Mouse (Mus musculus): ENCODE measurements at regions not wholly inside any gene's neighbourhood (a gene's known extent, or its start where the extent isn't known, plus 50 kb on each side); places are given as distances from the start of the nearest gene placed in this dataset.
"Not testable (repeated sequence)": the region's sequence is repeated elsewhere in the genome, so short reads cannot be mapped to it uniquely, and the experiment has no call there.

DNA sequence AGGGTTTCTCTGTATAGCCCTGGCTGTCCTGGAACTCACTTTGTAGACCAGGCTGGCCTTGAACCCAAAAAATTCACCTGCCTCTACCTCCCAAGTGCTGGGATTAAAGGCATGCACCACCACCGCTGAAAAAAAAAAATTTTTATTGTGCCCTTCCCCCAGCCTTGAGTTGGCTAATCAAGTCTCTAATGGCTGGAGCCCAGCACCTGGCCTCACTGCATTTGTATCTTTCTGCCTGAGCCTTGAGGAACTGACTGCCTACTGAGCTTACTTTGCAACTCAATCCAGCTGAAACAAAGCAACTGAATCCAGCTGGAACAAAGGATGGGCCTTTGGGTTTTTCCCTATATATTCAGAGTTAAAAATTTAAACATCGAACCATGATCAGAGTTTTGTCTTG lies 153.3 kb upstream of the Ccnh start:
- DNase-seq, result no peak

DNA sequence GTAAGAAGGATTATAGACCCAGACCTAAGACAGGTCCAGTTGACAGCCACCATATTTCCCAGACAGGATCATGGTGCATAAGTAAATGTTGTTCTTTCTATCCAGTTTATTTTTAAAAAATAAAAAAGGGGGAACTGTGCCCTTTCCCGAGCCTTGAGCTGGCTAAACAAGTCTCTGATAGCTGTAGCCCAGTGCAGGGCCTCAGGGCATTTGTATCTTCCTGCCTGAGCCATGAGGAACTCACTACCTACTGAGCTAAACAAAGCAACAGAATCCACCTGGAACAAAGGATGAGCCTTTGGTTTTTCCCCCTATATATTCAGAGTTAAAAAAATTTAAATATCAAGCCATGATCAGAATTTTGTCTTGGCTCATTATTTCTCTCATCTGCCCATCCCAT lies 152.4 kb upstream of the Ccnh start:
- DNase-seq, result no peak

DNA sequence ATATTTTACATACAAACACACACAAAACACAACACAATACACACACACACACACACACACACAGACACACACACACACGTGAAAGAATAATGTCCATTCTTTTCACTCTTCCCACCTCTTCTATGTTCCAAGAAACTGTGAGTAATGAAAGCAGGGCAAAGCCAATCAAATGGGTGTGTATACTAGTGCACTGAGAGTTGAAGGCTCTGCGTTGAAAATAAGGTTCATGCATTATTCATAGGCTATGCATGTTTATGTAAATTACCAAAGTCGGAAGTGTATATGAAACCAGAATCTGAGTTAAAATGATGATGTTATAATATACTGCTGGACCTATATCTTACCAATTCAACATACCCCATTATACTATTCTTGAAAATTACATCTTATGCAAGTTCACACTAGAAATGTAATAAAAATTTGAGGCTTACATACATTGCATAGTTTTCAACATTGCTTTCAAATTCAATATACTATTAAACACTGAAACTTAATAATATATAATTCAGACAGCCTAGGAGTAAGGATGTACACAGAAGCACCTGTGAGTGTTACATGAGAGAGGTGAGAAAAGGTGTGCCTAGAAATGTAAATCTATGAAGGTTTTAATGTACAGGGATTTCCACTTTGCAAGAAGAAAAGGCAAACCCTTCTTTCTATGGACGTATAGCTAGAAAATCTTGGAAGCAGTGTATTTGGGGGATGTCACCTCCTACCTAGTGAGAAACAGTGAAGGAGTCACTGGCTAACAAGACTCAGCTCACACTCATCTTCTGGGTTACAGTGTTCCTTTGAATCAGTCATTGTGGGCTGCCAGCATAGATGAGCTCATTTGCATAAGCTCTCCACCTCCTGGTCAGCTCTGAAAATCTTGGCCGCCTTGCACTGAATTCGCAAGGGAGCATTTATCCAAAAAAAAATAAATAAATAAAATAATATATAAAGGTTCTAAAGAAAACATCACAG lies 122.3 kb upstream of the Ccnh start:
- peak; percentile 23 for DNase-seq

GRCm38 (mm10) chr13:85067551-85068283 lies 121.5 kb upstream of the Ccnh start:
- no peak for DNase-seq

DNA sequence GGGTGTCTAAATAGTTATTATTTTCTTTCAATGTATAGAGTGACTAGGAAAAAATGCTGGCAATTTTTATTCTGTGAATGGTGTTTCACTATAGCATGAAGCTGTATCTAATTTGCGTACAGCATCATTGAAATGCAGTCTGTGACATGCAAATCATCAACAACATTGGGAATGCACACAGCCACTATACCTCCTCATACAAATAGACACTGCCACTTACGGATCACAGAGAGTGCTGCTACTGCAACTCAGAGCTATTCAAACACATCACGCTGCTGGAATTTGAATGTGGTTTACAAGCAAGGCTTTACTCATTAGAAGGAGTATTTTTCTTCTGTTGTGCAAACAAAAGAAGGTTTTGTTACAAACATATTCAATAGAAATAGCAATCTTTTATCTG lies 120.8 kb upstream of the Ccnh start:
- peak; percentile 16 for DNase-seq

GRCm38 (mm10) chr13:85083335-85083734 lies 105.9 kb upstream of the Ccnh start:
- no peak for DNase-seq

GRCm38 (mm10) chr13:85083742-85084141 lies 105.5 kb upstream of the Ccnh start:
- no peak for DNase-seq

- DNase-seq, result no peak
These were observed 93.0 kb upstream of the Ccnh start for GRCm38 (mm10) chr13:85096174-85096573.

- no peak for DNase-seq
These were observed 65.9 kb upstream of the Ccnh start for GRCm38 (mm10) chr13:85123309-85123708.

DNA sequence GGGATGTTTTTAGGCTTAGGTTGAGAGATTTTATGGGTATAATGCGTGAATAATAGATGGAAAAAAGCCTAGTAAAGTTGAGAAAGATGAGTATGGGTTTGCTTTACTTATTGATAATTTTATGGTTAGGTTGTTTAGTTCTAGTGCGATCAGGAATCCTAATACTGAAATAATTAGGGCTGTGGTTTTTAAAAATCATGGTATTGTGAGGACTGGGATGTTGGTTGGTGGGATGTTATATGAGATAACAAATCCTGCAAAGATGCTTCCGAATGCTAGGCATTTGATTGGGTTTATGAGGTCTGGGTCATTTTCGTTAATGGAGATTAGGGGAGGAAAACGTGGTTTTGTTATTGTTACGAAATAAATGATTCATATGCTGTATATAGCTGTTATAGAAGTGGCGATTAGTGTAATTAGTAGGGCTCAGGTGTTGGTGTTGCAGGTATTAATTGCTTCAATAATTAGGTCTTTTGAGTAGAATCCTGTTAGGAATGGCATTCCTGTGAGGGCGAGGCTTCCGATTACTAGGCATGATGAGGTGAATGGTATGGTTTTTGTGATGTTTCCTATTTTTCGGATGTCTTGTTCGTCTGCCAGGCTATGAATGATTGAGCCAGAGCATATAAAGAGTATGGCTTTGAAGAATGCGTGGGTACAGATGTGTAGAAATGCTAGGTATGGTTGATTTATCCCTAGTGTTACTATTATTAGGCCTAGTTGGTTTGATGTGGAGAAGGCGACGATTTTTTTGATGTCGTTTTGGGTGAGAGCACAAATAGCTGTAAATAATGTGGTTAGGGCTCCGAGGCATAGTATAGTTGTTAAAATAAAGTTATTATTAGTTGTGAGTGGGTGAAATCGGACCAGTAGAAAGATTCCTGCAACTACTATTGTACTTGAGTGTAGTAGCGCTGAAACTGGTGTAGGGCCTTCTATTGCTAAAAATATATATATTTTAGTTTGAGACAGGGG lies 62.3 kb upstream of the Ccnh start:
- DNase-seq, result not testable (repeated sequence)

- no peak for DNase-seq
These were observed 61.7 kb upstream of the Ccnh start for GRCm38 (mm10) chr13:85127548-85127925.

Data from retina, postnatal 1 day (tissue).